Mouse (Mus musculus) layer of hippocampus, adult 9-11 months (tissue): ENCODE measurements at regions not wholly inside any gene's neighbourhood (a gene's known extent, or its start where the extent isn't known, plus 50 kb on each side); places are given as distances from the start of the nearest gene placed in this dataset.

Source experiments
- DNase-seq: peaks from one replicate; pipeline ENCODE4 v3.0.0; 2022

DNA sequence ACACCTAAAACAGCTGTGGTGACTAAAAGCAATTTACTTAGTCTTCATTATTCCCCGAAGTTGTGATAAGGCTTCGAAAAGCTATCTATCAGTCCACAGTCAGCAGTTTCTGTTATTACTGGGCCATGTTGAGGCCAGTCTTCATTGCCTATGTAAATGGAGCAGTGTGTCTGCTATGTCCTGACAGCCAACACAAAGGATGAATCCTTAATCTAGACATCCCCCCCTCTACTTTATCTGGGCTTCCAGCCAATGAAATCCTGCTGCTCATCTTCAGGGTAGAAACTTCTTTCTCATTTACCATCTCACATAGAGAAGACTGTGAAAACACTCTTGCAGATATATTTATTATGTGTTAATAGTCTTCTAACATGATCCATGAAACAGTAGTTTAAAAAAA is 1817.9 kb upstream of the Tmeff2 start:
- no peak for DNase-seq

DNA sequence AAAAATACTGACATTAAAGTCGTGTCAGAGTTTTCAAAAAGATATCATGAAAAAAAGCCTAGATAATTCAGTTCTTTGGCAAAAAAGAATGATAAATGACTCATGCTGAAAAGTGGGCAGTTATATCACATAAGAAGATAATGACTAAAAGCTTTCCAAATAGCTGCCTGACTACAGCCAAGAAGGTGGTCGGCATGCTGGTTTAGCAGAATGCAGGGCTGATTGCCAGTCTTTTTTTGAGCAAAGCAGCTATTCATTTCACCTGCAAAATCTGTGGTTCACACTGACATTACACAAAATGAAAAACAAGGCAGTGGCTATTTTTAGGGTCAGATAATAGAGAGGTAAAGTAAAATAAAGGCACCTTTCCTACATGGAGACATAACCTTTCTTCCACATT is 1800.9 kb upstream of the Tmeff2 start:
- DNase-seq, result peak; percentile 13

DNA sequence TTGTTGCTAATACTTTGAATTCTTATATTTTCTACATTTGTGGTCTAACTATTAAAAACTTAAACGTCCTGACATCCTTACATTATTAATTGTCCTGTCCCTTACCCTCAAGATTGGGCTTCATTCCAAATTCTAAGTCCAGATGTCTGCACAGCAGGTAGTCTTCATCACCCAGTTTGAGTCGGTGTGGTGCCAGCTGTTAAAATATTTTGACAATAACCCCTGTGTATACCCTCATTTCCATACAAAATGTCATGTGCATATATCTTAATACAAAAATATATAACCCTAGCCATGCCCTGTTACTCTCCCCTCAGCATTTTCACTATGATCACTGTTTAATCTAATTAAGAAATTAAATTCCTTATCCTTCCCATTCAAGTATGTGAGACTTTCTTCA is 1791.4 kb upstream of the Tmeff2 start:
- DNase-seq, result no peak

DNA sequence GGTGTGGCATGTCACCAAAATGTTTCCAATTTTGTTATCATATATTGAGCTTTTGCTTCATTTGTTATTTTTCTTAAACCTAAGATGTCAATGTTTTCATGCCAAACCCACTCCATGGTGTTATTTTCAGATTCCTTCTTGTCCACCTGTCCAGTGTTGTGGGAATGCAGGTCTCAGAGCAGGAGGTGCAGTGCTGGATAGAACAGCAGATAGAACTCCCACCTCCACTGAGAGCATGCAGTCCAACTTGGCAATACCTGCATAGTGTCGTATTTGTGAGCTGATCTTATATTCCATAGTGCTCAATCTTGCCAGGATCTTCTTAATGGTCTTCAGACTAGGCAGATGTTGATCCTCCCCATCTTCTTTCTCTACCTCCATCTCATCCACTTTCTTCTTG is 1790.9 kb upstream of the Tmeff2 start:
- DNase-seq, result no peak
